Mouse (Mus musculus) heart, adult 2 months (tissue): ENCODE measurements around the gene Ptprq. TPM values are rescaled to one million over a fixed set of nuclear protein-coding genes. Genes with fewer than 3 reads are reported as not detected.

Experiments used
- DNase-seq, 2 experiments: peaks; one replicate each; pipeline ENCODE4 v3.0.0; 2021
- H3K27ac ChIP-seq: fragments of 200-600 bp; 2 replicates; pipeline ENCODE4 v1.8.1; 2022
- H3K27me3 ChIP-seq: fragments of 200-500 bp; 2 replicates; pipeline ENCODE4 v1.6.1; 2012; ENCODE audit warnings: mild to moderate bottlenecking, low read length, inconsistent platforms, mixed read lengths; ENCODE audit not compliant: control insufficient read depth, insufficient read depth
- H3K36me3 ChIP-seq: fragments of 200-500 bp; 2 replicates; pipeline ENCODE4 v1.6.1; 2012; ENCODE audit warnings: low read length, inconsistent platforms; ENCODE audit not compliant: control insufficient read depth, insufficient read depth
- H3K4me1 ChIP-seq: fragments of 200-500 bp; 2 replicates; pipeline ENCODE4 v1.6.1; 2011; ENCODE audit warnings: low read length; ENCODE audit not compliant: control insufficient read depth, insufficient read depth
- H3K4me3 ChIP-seq: fragments of 200-600 bp; 2 replicates; pipeline ENCODE4 v1.8.1; 2022
- H3K79me2 ChIP-seq: fragments of 200-500 bp; replicated peaks from 2 replicates; pipeline ENCODE4 v1.6.1; 2012; ENCODE audit warnings: mild to moderate bottlenecking, inconsistent platforms, low read length, moderate library complexity, mixed read lengths; ENCODE audit not compliant: control insufficient read depth, insufficient read depth
- H3K9ac ChIP-seq: fragments of 200-500 bp; 2 replicates; pipeline ENCODE4 v1.6.1; 2012; ENCODE audit warnings: low read depth, mild to moderate bottlenecking, control low read depth, inconsistent platforms, low read length, mixed read lengths
- CTCF ChIP-seq: fragments of 200-600 bp; IDR thresholded peaks from 2 replicates; pipeline ENCODE4 v1.8.1; 2022; ENCODE audit warnings: antibody characterized with exemption, mild to moderate bottlenecking, moderate library complexity
- EP300 ChIP-seq: fragments of 200-500 bp; IDR thresholded peaks from 2 replicates; pipeline ENCODE4 v1.6.1; 2011; ENCODE audit warnings: low read depth, low read length, control low read depth; ENCODE audit not compliant: insufficient read depth
- POLR2A ChIP-seq: fragments of 200-500 bp; IDR thresholded peaks from 2 replicates; pipeline ENCODE4 v1.6.1; 2011; ENCODE audit warnings: mild to moderate bottlenecking, low read depth, low read length, control low read depth; ENCODE audit not compliant: insufficient read depth
- WGBS: fragments of 180-500 bp; shearing (Covaris S2); methylation state at CpG from one replicate; pipeline ENCODE4 v1.1.7; 2018; 5-methylcytosine and 5-hydroxymethylcytosine counted together
- intact Hi-C: fragments of 180-260 bp; cut with DNase I; formaldehyde crosslinking; loops from one replicate; pipeline ENCODE4 v1.15.1; 2025
- polyA plus RNA-seq: library from polyadenylated mRNA; depleted of rRNA; stranded (reverse); fragments of >200 nt; gene quantifications from 2 replicates; pipeline ENCODE4 v1.2.3, GENCODE M21; 2012
- total RNA-seq, 2 experiments: library from RNA; stranded (reverse); gene quantifications; 2 replicates each; pipeline ENCODE4 v1.2.3; 2021

Gene Ptprq
- total and polyA plus RNA-seq, 3 experiments, result not detected

DNA sequence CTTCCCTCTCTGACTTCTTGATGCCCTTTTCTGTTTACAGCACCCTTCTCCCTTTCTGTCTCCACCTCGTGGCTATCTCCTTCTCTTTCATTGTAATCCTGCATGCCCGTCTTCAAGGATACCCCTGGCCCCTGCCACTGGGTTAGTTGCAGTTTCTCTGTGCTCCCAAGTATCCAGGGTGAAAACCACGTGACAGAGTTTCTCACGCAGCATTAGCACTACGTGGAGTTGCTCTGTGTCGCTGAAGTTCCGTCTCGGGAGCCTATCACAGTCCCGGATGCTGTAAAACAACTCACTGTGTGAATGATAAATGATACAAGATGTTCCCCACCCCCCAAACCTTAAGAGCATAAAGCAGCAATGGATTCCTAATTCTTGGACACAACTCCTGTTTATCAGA is 26.9 kb upstream of the Ptprq start:
- Histone ChIP-seq H3K9ac (no peak overlapping the region), H3K27ac (no peak overlapping the region), H3K4me1 (no peaks in the 10 kb centered on the region), H3K27me3 (no peaks in the 10 kb centered on the region), H3K36me3 (no peaks in the 10 kb centered on the region), H3K79me2 (no peaks in the 10 kb centered on the region), H3K4me3 (no peak overlapping the region)
- no peak for DNase-seq
- 16% methylated on average over 9 of the region's 9 CpGs for WGBS
- no peak for TF ChIP-seq POLR2A
- TF ChIP-seq EP300, result no peak
- TF ChIP-seq CTCF, result no peak
- intact Hi-C loops, result loop anchor here (1.0 to 10.0 kb wide), 2 partner anchors 303 to 812 kb away; no protein-coding TSS in a partner anchor

GRCm38 (mm10) chr10:107739815-107740214 is 20.0 kb upstream of the Ptprq start:
- H3K4me3 ChIP-seq, result no peak overlapping the region

DNA sequence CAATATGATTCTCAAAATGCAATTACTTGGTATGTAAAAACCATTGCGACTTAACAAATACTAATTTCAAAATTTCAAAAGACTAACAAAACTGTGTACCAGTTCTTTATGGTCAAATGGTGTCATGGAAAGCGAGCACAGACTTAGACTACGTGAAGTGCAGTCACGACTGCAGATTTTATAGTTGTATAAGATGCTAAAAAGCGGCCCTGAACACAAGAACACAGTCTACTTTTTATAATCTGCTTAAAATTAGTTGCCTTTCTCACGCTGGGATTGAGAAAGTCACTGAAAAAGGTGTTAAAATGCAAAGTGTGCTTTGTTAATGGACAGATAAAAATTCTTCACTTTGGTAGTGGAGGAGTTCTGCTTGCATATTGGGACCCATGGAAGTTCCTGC is 17.9 kb upstream of the Ptprq start:
- intact Hi-C loops, result no loop called here
- H3K9ac ChIP-seq, result no peak overlapping the region
- H3K36me3 ChIP-seq, result no peaks in the 10 kb centered on the region
- TF ChIP-seq EP300, result no peak
- TF ChIP-seq POLR2A, result no peak
- TF ChIP-seq CTCF, result no peak
- H3K27ac ChIP-seq, result no peak overlapping the region
- no peak for DNase-seq
- no peaks in the 10 kb centered on the region for H3K27me3 ChIP-seq
- H3K79me2 ChIP-seq, result no peaks in the 10 kb centered on the region
- H3K4me1 ChIP-seq, result no peaks in the 10 kb centered on the region
- no peak overlapping the region for H3K4me3 ChIP-seq
- WGBS, result 83% methylated on average over 6 of the region's 6 CpGs

More at GRCm38 (mm10) chr10:107739815-107740214, 20.0 kb upstream of the Ptprq start:
- 64% methylated on average over 5 of the region's 5 CpGs for WGBS
- no peaks in the 10 kb centered on the region for H3K79me2 ChIP-seq
- H3K9ac ChIP-seq, result no peak overlapping the region
- TF ChIP-seq CTCF (no peak), POLR2A (no peak), EP300 (no peak)
- H3K27me3 ChIP-seq, result no peaks in the 10 kb centered on the region
- no peak for DNase-seq
- H3K4me1 ChIP-seq, result no peaks in the 10 kb centered on the region
- intact Hi-C loops, result loop anchor here (10.0 kb wide), 1 partner anchor 805 kb away; no protein-coding TSS in a partner anchor
- no peaks in the 10 kb centered on the region for H3K36me3 ChIP-seq
- no peak overlapping the region for H3K27ac ChIP-seq

- H3K79me2 ChIP-seq, result no peaks in the 10 kb centered on the region
- H3K4me3 ChIP-seq, result no peak overlapping the region
- WGBS, result 76% methylated on average over 7 of the region's 7 CpGs
- TF ChIP-seq CTCF, result no peak
- DNase-seq, result no peak
- intact Hi-C loops, result no loop called here
- no peaks in the 10 kb centered on the region for H3K27me3 ChIP-seq
- H3K36me3 ChIP-seq, result no peaks in the 10 kb centered on the region
- no peaks in the 10 kb centered on the region for H3K4me1 ChIP-seq
- H3K9ac ChIP-seq, result no peak overlapping the region
- H3K27ac ChIP-seq, result no peak overlapping the region
Observed at GRCm38 (mm10) chr10:107735448-107735847, 15.6 kb upstream of the Ptprq start.

- Histone ChIP-seq H3K36me3 (no peaks in the 10 kb centered on the region), H3K9ac (no peak overlapping the region), H3K27ac (no peak overlapping the region), H3K4me3 (no peak overlapping the region), H3K27me3 (no peaks in the 10 kb centered on the region), H3K4me1 (no peaks in the 10 kb centered on the region), H3K79me2 (no peaks in the 10 kb centered on the region)
- no peak for TF ChIP-seq CTCF
- no peak for TF ChIP-seq POLR2A
- no peak for TF ChIP-seq EP300
- no peak for DNase-seq
- intact Hi-C loops, result no loop called here
Observed at GRCm38 (mm10) chr10:107734327-107734726, 14.5 kb upstream of the Ptprq start.

GRCm38 (mm10) chr10:107725631-107726030 is 5.8 kb upstream of the Ptprq start:
- Histone ChIP-seq H3K79me2 (no peaks in the 10 kb centered on the region), H3K27me3 (no peaks in the 10 kb centered on the region), H3K4me1 (no peaks in the 10 kb centered on the region), H3K9ac (no peak overlapping the region), H3K4me3 (no peak overlapping the region), H3K27ac (no peak overlapping the region), H3K36me3 (no peaks in the 10 kb centered on the region)
- TF ChIP-seq POLR2A, result no peak
- TF ChIP-seq CTCF, result no peak
- no peak for TF ChIP-seq EP300
- intact Hi-C loops, result no loop called here
- no peak for DNase-seq
- 15% methylated on average over 7 of the region's 7 CpGs for WGBS
